Mouse (Mus musculus) layer of hippocampus, adult 9-11 months (tissue): ENCODE results near the gene Sox5.

Source experiments
- DNase-seq: peaks from one replicate; pipeline ENCODE4 v3.0.0; 2022

Sox5 gene

GRCm38 (mm10) chr6:144648896-144649295 lies 132.9 kb downstream of the Sox5 start:
- no peak for DNase-seq

- no peak for DNase-seq
Measured at GRCm38 (mm10) chr6:144648124-144648591, 133.6 kb downstream of the Sox5 start.

- no peak for DNase-seq
Measured at GRCm38 (mm10) chr6:144646331-144646730, 135.4 kb downstream of the Sox5 start.

- no peak for DNase-seq
Measured at GRCm38 (mm10) chr6:144645796-144646195, 136.0 kb downstream of the Sox5 start.

- DNase-seq: no peak
Measured at GRCm38 (mm10) chr6:144644711-144645110, 137.1 kb downstream of the Sox5 start.

GRCm38 (mm10) chr6:144643601-144644000 lies 138.2 kb downstream of the Sox5 start:
- no peak for DNase-seq

- no peak for DNase-seq
Measured at GRCm38 (mm10) chr6:144641888-144642287, 139.9 kb downstream of the Sox5 start.

GRCm38 (mm10) chr6:144640591-144640990 lies 141.2 kb downstream of the Sox5 start:
- DNase-seq: no peak

GRCm38 (mm10) chr6:144638547-144638946 lies 143.2 kb downstream of the Sox5 start:
- DNase-seq: no peak

GRCm38 (mm10) chr6:144627539-144628115 lies 154.2 kb downstream of the Sox5 start:
- DNase-seq: peak; percentile 44

GRCm38 (mm10) chr6:144621089-144621769 lies 160.5 kb downstream of the Sox5 start:
- no peak for DNase-seq

- DNase-seq: no peak
Measured at GRCm38 (mm10) chr6:144611383-144611791, 170.4 kb downstream of the Sox5 start.

- DNase-seq: no peak
Measured at GRCm38 (mm10) chr6:144610878-144611277, 170.9 kb downstream of the Sox5 start.

GRCm38 (mm10) chr6:144602883-144603282 lies 178.9 kb downstream of the Sox5 start:
- no peak for DNase-seq

GRCm38 (mm10) chr6:144600351-144600750 lies 181.4 kb downstream of the Sox5 start:
- no peak for DNase-seq

- DNase-seq: no peak
Measured at GRCm38 (mm10) chr6:144598324-144598973, 183.3 kb downstream of the Sox5 start.

- peak; percentile 24 for DNase-seq
Measured at GRCm38 (mm10) chr6:144596536-144597210, 185.1 kb downstream of the Sox5 start.

GRCm38 (mm10) chr6:144584854-144585253 lies 196.9 kb downstream of the Sox5 start:
- no peak for DNase-seq

GRCm38 (mm10) chr6:144584074-144584840 lies 197.5 kb downstream of the Sox5 start:
- DNase-seq: no peak

- DNase-seq: peak; percentile 17
Measured at GRCm38 (mm10) chr6:144579301-144579700, 202.5 kb downstream of the Sox5 start.

GRCm38 (mm10) chr6:144570850-144571249 lies 210.9 kb downstream of the Sox5 start:
- DNase-seq: no peak

- DNase-seq: no peak
Measured at GRCm38 (mm10) chr6:144565827-144566226, 215.9 kb downstream of the Sox5 start.

GRCm38 (mm10) chr6:144561718-144562117 lies 220.1 kb downstream of the Sox5 start:
- DNase-seq: no peak
